Mouse (Mus musculus) gastrocnemius, postnatal 14 days (tissue): ENCODE measurements at regions not wholly inside any gene's neighbourhood (a gene's known extent, or its start where the extent isn't known, plus 50 kb on each side); places are given as distances from the start of the nearest gene placed in this dataset.
"Not testable (repeated sequence)": the region's sequence is repeated elsewhere in the genome, so short reads cannot be mapped to it uniquely, and the experiment has no call there.

Experiments
- DNase-seq: peaks from one replicate; pipeline ENCODE4 v3.0.0; 2021; ENCODE audit warnings: mixed read lengths
- intact Hi-C: fragments of 180-260 bp; cut with DNase I; formaldehyde crosslinking; loops from one replicate; pipeline ENCODE4 v1.15.1; 2025; ENCODE audit warnings: low total_unique reads

GRCm38 (mm10) chr4:67141896-67142295, 314.5 kb downstream of the Tlr4 start:
- DNase-seq, result no peak
- intact Hi-C loops, result no loop called here

- intact Hi-C loops, result no loop called here
- DNase-seq, result no peak
Observed at GRCm38 (mm10) chr4:67148521-67148920, 321.1 kb downstream of the Tlr4 start.

GRCm38 (mm10) chr4:67162673-67163072, 335.3 kb downstream of the Tlr4 start:
- DNase-seq, result no peak
- intact Hi-C loops, result no loop called here

- no peak for DNase-seq
- intact Hi-C loops, result no loop called here
Observed at GRCm38 (mm10) chr4:67167720-67168119, 340.3 kb downstream of the Tlr4 start.

GRCm38 (mm10) chr4:67187725-67188510, 360.5 kb downstream of the Tlr4 start:
- intact Hi-C loops, result no loop called here
- DNase-seq, result no peak

DNA sequence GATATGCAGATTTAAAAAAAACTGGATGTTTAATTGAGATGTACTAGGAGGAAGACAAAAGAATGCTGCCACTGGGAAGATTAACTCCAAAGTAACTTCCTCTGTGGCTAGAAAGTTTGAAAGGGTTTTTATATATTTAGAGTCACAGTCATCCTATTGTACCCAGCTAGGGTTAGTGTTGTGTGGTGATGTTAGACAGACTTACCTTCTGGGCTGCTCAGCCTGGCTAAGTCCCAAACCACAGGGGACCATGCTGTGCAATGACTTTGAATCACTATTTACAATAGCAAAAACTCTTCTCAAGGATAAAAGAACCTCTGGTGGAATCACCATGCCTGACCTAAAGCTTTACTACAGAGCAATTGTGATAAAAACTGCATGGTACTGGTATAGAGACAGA, 363.2 kb downstream of the Tlr4 start:
- intact Hi-C loops, result no loop called here
- DNase-seq, result no peak

GRCm38 (mm10) chr4:67194425-67194824, 367.0 kb downstream of the Tlr4 start:
- intact Hi-C loops, result no loop called here

DNA sequence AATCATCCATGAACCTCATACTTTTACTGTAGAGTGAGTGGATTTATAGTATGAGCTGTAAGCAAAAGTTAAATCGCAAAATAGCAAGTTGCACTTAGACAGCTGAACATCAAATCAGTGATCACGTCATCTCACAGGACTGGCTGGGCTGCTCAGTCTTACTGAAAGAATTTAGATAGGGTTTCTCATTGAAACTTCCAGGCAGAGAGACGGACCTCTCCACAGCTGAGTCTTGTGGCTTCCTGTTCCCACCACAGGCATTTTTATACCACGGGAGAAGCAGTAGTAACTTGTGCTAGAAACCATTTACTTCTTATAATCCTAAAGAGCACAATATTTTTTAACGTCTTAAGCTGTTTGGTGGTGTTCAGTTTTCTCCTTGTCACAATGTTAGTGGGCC, 369.5 kb downstream of the Tlr4 start:
- intact Hi-C loops, result no loop called here
- no peak for DNase-seq

More at GRCm38 (mm10) chr4:67194425-67194824, 367.0 kb downstream of the Tlr4 start:
- no peak for DNase-seq

DNA sequence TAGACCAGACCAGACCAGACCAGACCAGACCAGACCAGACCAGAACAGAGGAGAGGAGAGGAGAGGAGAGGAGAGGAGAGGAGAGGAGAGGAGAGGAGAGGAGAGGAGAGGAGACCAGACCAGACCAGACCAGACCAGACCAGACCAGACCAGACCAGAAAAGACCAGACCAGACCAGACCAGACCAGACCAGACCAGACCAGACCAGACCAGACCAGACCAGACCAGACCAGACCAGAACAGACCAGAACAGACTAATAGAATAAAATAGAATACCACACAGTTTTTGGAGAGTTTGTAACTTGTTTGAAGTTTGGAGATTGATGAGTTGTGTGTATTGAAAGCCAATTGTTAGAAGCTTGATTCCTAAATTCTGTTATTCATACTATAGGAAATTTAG, 381.0 kb downstream of the Tlr4 start:
- DNase-seq, result peak; percentile 61
- intact Hi-C loops, result not testable (repeated sequence)

DNA sequence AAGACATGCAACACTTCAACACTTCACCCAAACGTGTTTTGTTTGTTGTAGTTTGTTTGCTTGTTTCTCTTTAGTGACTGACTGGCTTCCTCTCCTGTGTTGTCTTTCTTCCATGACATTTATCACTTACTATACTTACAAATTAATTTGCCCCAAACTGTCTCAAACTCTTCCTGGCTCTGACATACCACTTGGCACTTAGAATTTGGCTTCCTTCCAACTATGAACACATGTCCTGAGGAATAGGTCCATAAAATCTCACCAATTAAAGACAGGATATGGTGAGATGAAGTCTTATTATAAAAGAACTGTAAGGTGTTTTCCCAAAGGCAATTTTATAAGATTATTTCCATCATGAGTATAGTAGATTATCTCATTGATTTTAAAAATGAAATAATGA, 386.0 kb downstream of the Tlr4 start:
- DNase-seq, result no peak

GRCm38 (mm10) chr4:67224533-67224932, 397.1 kb downstream of the Tlr4 start:
- intact Hi-C loops, result no loop called here
- no peak for DNase-seq

More for the DNA sequence above, 386.0 kb downstream of the Tlr4 start:
- intact Hi-C loops, result no loop called here

DNA sequence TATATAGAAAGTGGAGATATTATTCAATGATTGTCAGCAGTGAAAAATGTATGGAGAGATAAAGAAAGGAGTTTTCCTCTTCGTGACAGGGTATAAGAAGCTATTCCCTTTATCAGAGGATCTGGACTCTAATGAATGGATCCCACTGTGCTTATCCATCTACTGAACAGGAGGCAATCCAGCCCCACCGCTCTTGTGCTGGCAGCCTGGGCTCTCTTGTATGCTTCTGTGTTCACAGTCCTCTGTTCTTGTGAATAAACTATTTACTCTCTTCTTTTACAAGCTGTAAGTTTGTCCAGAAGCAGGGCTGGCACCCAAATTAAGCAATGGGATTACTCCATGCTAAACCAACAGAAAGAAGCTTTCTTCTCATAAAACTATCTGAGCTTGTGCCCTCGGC, 401.8 kb downstream of the Tlr4 start:
- intact Hi-C loops, result no loop called here
- no peak for DNase-seq

GRCm38 (mm10) chr4:67273553-67273952, 446.2 kb downstream of the Tlr4 start:
- intact Hi-C loops, result no loop called here
- DNase-seq, result no peak

GRCm38 (mm10) chr4:67301020-67301419, 473.6 kb downstream of the Tlr4 start:
- intact Hi-C loops, result no loop called here
- no peak for DNase-seq

GRCm38 (mm10) chr4:67301740-67302139, 474.4 kb downstream of the Tlr4 start:
- intact Hi-C loops, result no loop called here
- DNase-seq, result no peak

DNA sequence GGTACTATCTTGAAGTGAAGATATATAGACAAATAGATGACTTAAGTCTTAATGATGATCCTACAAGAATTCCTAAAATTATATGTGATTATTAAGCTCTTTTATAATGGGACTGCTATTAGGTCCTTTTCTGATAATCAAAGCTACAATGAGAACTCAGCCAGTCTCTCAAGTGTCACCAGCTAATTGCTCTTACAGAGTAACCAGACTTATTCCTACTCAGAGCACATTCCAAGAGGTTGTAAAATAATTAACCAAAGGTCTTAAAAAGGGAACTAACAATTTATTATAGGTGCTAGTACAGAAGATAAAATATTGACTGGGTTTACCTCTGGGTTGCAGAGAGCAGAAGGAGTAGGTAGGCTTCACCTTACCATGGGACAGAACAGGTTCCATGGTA, 492.7 kb downstream of the Tlr4 start:
- DNase-seq, intact Hi-C loops: not testable (repeated sequence)
